Mouse (Mus musculus) forebrain, embryonic 10.5 days (tissue): ENCODE results near the gene Ilvbl. TPM values are rescaled to one million over a fixed set of nuclear protein-coding genes. Genes with fewer than 3 reads are reported as not detected.

ENCODE experiments used
- DNase-seq: peaks from one replicate; pipeline ENCODE4 v3.0.0-alpha.2; 2017; ENCODE audit warnings: low spot score; ENCODE audit errors: extremely low spot score
- H3K27ac ChIP-seq: fragments of 300-500 bp; sonication (generic); 2 replicates; pipeline ENCODE4 v1.5.1; 2016; ENCODE audit warnings: mild to moderate bottlenecking
- H3K27me3 ChIP-seq: fragments of 300-500 bp; sonication (generic); 2 replicates; pipeline ENCODE4 v1.6.1; 2016; ENCODE audit warnings: mild to moderate bottlenecking; ENCODE audit not compliant: poor library complexity, severe bottlenecking
- H3K36me3 ChIP-seq: fragments of 300-500 bp; sonication (generic); replicated peaks from 2 replicates; pipeline ENCODE4 v1.6.1; 2016; ENCODE audit warnings: mild to moderate bottlenecking, moderate library complexity
- H3K4me1 ChIP-seq: fragments of 300-500 bp; sonication (generic); 2 replicates; pipeline ENCODE4 v1.6.1; 2016
- H3K4me3 ChIP-seq: fragments of 300-500 bp; sonication (generic); 2 replicates; pipeline ENCODE4 v1.5.1; 2016; ENCODE audit warnings: mild to moderate bottlenecking, moderate library complexity
- H3K9me3 ChIP-seq: fragments of 300-500 bp; sonication (generic); 2 replicates; pipeline ENCODE4 v1.6.1; 2016; ENCODE audit warnings: mild to moderate bottlenecking, moderate library complexity
- WGBS: fragments of 180-500 bp; shearing (Covaris S2); methylation state at CpG from one replicate; pipeline ENCODE4 v1.1.7; 2016; 5-methylcytosine and 5-hydroxymethylcytosine counted together
- polyA plus RNA-seq: library from polyadenylated mRNA; unstranded; fragments of >200 nt; fragmentation: Nextera tagmentation; extraction: Ambion mirVana; gene quantifications from 2 replicates; pipeline ENCODE4 v1.2.1, GENCODE M21; 2016

Gene Ilvbl
- polyA plus RNA-seq, 1 experiment from 2014 or later, result 33.3 TPM

- peaks cover 49% of the 10 kb centered on the region for H3K36me3 ChIP-seq
- peaks cover 10% of the 10 kb centered on the region for H3K4me1 ChIP-seq
- no peaks in the 10 kb centered on the region for H3K27me3 ChIP-seq
- no peaks in the 10 kb centered on the region for H3K9me3 ChIP-seq
- DNase-seq, result no peak
- no peak overlapping the region for H3K4me3 ChIP-seq
- H3K27ac ChIP-seq, result no peak overlapping the region
- 76% methylated on average over 3 of the region's 3 CpGs for whole genome bisulfite sequencing
These were observed 4.1 kb downstream of the Ilvbl start for GRCm38 (mm10) chr10:78578204-78578603.

- DNase-seq, result no peak
- Histone ChIP-seq H3K27ac (no peak overlapping the region), H3K4me1 (no peaks in the 10 kb centered on the region), H3K36me3 (peaks cover 79% of the 10 kb centered on the region), H3K4me3 (no peak overlapping the region), H3K27me3 (no peaks in the 10 kb centered on the region), H3K9me3 (no peaks in the 10 kb centered on the region)
- 95% methylated on average over 7 of the region's 7 CpGs for WGBS
These were observed 7.0 kb downstream of the Ilvbl start for GRCm38 (mm10) chr10:78581121-78581520.

GRCm38 (mm10) chr10:78583347-78583746 lies 9.2 kb downstream of the Ilvbl start:
- Histone ChIP-seq H3K36me3 (peaks cover 87% of the 10 kb centered on the region), H3K27me3 (no peaks in the 10 kb centered on the region), H3K9me3 (no peaks in the 10 kb centered on the region), H3K4me3 (no peak overlapping the region), H3K27ac (no peak overlapping the region), H3K4me1 (no peaks in the 10 kb centered on the region)
- DNase-seq, result no peak
- 76% methylated on average over 9 of the region's 9 CpGs for WGBS

GRCm38 (mm10) chr10:78583939-78584338 lies 9.8 kb downstream of the Ilvbl start:
- DNase-seq, result no peak
- Histone ChIP-seq H3K36me3 (peaks cover 87% of the 10 kb centered on the region), H3K27me3 (no peaks in the 10 kb centered on the region), H3K4me3 (no peak overlapping the region), H3K27ac (no peak overlapping the region), H3K4me1 (no peaks in the 10 kb centered on the region), H3K9me3 (no peaks in the 10 kb centered on the region)
- WGBS, result 93% methylated on average over 3 of the region's 3 CpGs

- no peak for DNase-seq
- Histone ChIP-seq H3K4me3 (no peak overlapping the region), H3K27me3 (no peaks in the 10 kb centered on the region), H3K36me3 (peaks cover 87% of the 10 kb centered on the region), H3K27ac (no peak overlapping the region), H3K9me3 (no peaks in the 10 kb centered on the region), H3K4me1 (peaks cover 2% of the 10 kb centered on the region)
- 95% methylated on average over 1 of the region's 1 CpGs for WGBS
These were observed 10.8 kb downstream of the Ilvbl start for GRCm38 (mm10) chr10:78584996-78585395.

- Histone ChIP-seq H3K27ac (no peak overlapping the region), H3K36me3 (peaks cover 82% of the 10 kb centered on the region), H3K4me3 (no peak overlapping the region), H3K4me1 (peaks cover 9% of the 10 kb centered on the region), H3K9me3 (no peaks in the 10 kb centered on the region), H3K27me3 (no peaks in the 10 kb centered on the region)
- DNase-seq, result no peak
- 89% methylated on average over 22 of the region's 22 CpGs for WGBS
These were observed 11.5 kb downstream of the Ilvbl start for GRCm38 (mm10) chr10:78585606-78586005.

- no peak for DNase-seq
- Histone ChIP-seq H3K27ac (no peak overlapping the region), H3K4me1 (peaks cover 13% of the 10 kb centered on the region), H3K27me3 (no peaks in the 10 kb centered on the region), H3K4me3 (no peak overlapping the region), H3K9me3 (no peaks in the 10 kb centered on the region), H3K36me3 (peaks cover 78% of the 10 kb centered on the region)
- 95% methylated on average over 13 of the region's 13 CpGs for WGBS
These were observed 11.9 kb downstream of the Ilvbl start for GRCm38 (mm10) chr10:78586026-78586425.

- no peak overlapping the region for H3K4me3 ChIP-seq
- no peaks in the 10 kb centered on the region for H3K9me3 ChIP-seq
- DNase-seq, result no peak
- WGBS, result 95% methylated on average over 18 of the region's 18 CpGs
- H3K27ac ChIP-seq, result no peak overlapping the region
- H3K36me3 ChIP-seq, result peaks cover 55% of the 10 kb centered on the region
- H3K27me3 ChIP-seq, result no peaks in the 10 kb centered on the region
- H3K4me1 ChIP-seq, result peaks cover 25% of the 10 kb centered on the region
These were observed 15.1 kb downstream of the Ilvbl start for GRCm38 (mm10) chr10:78589291-78589690.

- H3K36me3 ChIP-seq, result peaks cover 49% of the 10 kb centered on the region
- H3K4me3 ChIP-seq, result peak overlapping the region; percentile 76; the same call in 1 of the 2 replicates
- no peak overlapping the region for H3K27ac ChIP-seq
- H3K4me1 ChIP-seq, result peaks cover 25% of the 10 kb centered on the region
- H3K27me3 ChIP-seq, result no peaks in the 10 kb centered on the region
- DNase-seq, result no peak
- no peaks in the 10 kb centered on the region for H3K9me3 ChIP-seq
- 91% methylated on average over 8 of the region's 8 CpGs for WGBS
These were observed 15.8 kb downstream of the Ilvbl start for GRCm38 (mm10) chr10:78589901-78590300.

GRCm38 (mm10) chr10:78590744-78591143 lies 16.6 kb downstream of the Ilvbl start:
- WGBS, result 52% methylated on average over 9 of the region's 9 CpGs
- Histone ChIP-seq H3K9me3 (no peaks in the 10 kb centered on the region), H3K36me3 (peaks cover 41% of the 10 kb centered on the region), H3K27ac (peak overlapping the region; percentile 93), H3K27me3 (no peaks in the 10 kb centered on the region), H3K4me3 (peak overlapping the region; percentile 76), H3K4me1 (peaks cover 25% of the 10 kb centered on the region)
- DNase-seq, result no peak

- H3K4me3 ChIP-seq, result peak within 1 kb of the TSS; percentile 76
- DNase-seq, result peak; percentile 57
- WGBS, result 3% methylated on average over 52 of the region's 54 CpGs
- peaks cover 32% of the 10 kb centered on the region for H3K36me3 ChIP-seq
- H3K27me3 ChIP-seq, result no peaks in the 10 kb centered on the region
- peak within 1 kb of the TSS; percentile 93 for H3K27ac ChIP-seq
- peaks cover 25% of the 10 kb centered on the region for H3K4me1 ChIP-seq
- H3K9me3 ChIP-seq, result no peaks in the 10 kb centered on the region
These were observed 17.5 kb downstream of the Ilvbl start, which contains the start of gene Syde1 for GRCm38 (mm10) chr10:78591406-78592328. TSS of gene Syde1 (minus strand) at chr10:78591964.

GRCm38 (mm10) chr10:78592856-78593379 lies 18.8 kb downstream of the Ilvbl start:
- WGBS, result 91% methylated on average over 4 of the region's 4 CpGs

GRCm38 (mm10) chr10:78593736-78594135 lies 19.6 kb downstream of the Ilvbl start:
- Histone ChIP-seq H3K4me1 (peaks cover 25% of the 10 kb centered on the region), H3K27me3 (no peaks in the 10 kb centered on the region), H3K9me3 (no peaks in the 10 kb centered on the region), H3K4me3 (no peak overlapping the region), H3K27ac (no peak overlapping the region), H3K36me3 (peaks cover 13% of the 10 kb centered on the region)
- DNase-seq, result no peak
- WGBS, result 90% methylated on average over 5 of the region's 5 CpGs

More at GRCm38 (mm10) chr10:78592856-78593379, 18.8 kb downstream of the Ilvbl start:
- no peak overlapping the region for H3K27ac ChIP-seq
- no peak for DNase-seq
- no peaks in the 10 kb centered on the region for H3K9me3 ChIP-seq
- peaks cover 20% of the 10 kb centered on the region for H3K36me3 ChIP-seq
- H3K4me1 ChIP-seq, result peaks cover 25% of the 10 kb centered on the region
- no peak overlapping the region for H3K4me3 ChIP-seq
- no peaks in the 10 kb centered on the region for H3K27me3 ChIP-seq
